Mouse (Mus musculus) liver, adult 2 months (tissue): ENCODE measurements at regions not wholly inside any gene's neighbourhood (a gene's known extent, or its start where the extent isn't known, plus 50 kb on each side); places are given as distances from the start of the nearest gene placed in this dataset.
"Not testable (repeated sequence)": the region's sequence is repeated elsewhere in the genome, so short reads cannot be mapped to it uniquely, and the experiment has no call there.

Experiments used
- DNase-seq: peaks from one replicate; pipeline ENCODE4 v3.0.0-alpha.2; 2011; ENCODE audit warnings: low read depth, low spot score; ENCODE audit errors: extremely low read depth
- H3K27ac ChIP-seq: fragments of 200-500 bp; replicated peaks from 2 replicates; pipeline ENCODE4 v1.5.1; 2012; ENCODE audit warnings: low read depth, mild to moderate bottlenecking, control low read depth, inconsistent platforms, low read length; ENCODE audit not compliant: insufficient read depth
- H3K27me3 ChIP-seq: fragments of 200-500 bp; 2 replicates; pipeline ENCODE4 v1.6.1; 2012; ENCODE audit warnings: mild to moderate bottlenecking, moderate library complexity, low read length, inconsistent platforms; ENCODE audit not compliant: control insufficient read depth, insufficient read depth
- H3K36me3 ChIP-seq: fragments of 200-500 bp; 2 replicates; pipeline ENCODE4 v1.6.1; 2012; ENCODE audit warnings: low read length, inconsistent platforms; ENCODE audit not compliant: control insufficient read depth, insufficient read depth
- H3K4me1 ChIP-seq: fragments of 200-500 bp; 2 replicates; pipeline ENCODE4 v1.6.1; 2011; ENCODE audit warnings: low read length; ENCODE audit not compliant: control insufficient read depth, insufficient read depth
- H3K4me3 ChIP-seq: fragments of 200-500 bp; 2 replicates; pipeline ENCODE4 v1.5.1; 2011; ENCODE audit warnings: low read depth, mild to moderate bottlenecking, control low read depth, low read length, moderate library complexity; ENCODE audit not compliant: insufficient read depth
- H3K79me2 ChIP-seq: fragments of 200-500 bp; 2 replicates; pipeline ENCODE4 v1.6.1; 2012; ENCODE audit warnings: inconsistent platforms, mild to moderate bottlenecking, low read length, moderate library complexity; ENCODE audit not compliant: control insufficient read depth, insufficient read depth
- H3K9ac ChIP-seq: fragments of 200-500 bp; 2 replicates; pipeline ENCODE4 v1.6.1; 2012; ENCODE audit warnings: low read depth, mild to moderate bottlenecking, control low read depth, inconsistent platforms, low read length
- CTCF ChIP-seq: fragments of 200-500 bp; IDR thresholded peaks from 2 replicates; pipeline ENCODE4 v1.5.1; 2011; ENCODE audit warnings: low read depth, low read length, control low read depth
- POLR2A ChIP-seq: fragments of 200-500 bp; IDR thresholded peaks from 2 replicates; pipeline ENCODE4 v1.6.1; 2011; ENCODE audit warnings: low read length, control low read depth; ENCODE audit not compliant: insufficient read depth; ENCODE audit errors: extremely low read depth
- WGBS: fragments of 180-500 bp; shearing (Covaris S2); methylation state at CpG from one replicate; pipeline ENCODE4 v1.1.7; 2018; 5-methylcytosine and 5-hydroxymethylcytosine counted together

DNA sequence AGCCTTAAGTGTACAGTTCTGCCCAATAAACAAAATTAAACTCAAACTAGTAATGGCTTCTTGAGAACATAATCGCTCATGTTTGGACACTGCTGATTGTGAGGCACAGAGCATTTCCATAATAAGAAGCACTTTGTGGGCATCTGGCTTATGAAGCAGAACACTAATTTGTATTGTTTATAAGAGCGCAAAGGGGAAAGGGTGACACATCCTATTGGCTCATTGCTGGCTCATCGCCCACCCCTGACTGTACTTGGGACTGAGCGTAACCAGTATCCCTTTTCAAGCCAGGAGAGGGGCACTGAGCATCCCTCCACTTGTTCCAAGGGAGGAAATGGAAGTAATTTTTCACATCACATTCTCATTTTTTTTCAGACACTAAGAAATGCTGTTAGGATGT lies 288.0 kb downstream of the Sfmbt2 start:
- no peaks in the 10 kb centered on the region for H3K27me3 ChIP-seq
- no peak for DNase-seq
- no peaks in the 10 kb centered on the region for H3K4me1 ChIP-seq
- no peak overlapping the region for H3K4me3 ChIP-seq
- TF ChIP-seq CTCF (no peak), POLR2A (no peak)
- H3K36me3 ChIP-seq: no peaks in the 10 kb centered on the region
- no peaks in the 10 kb centered on the region for H3K79me2 ChIP-seq
- WGBS: 76% methylated on average over 4 of the region's 4 CpGs
- no peak overlapping the region for H3K27ac ChIP-seq
- H3K9ac ChIP-seq: no peak overlapping the region

- WGBS: 77% methylated on average over 1 of the region's 1 CpGs
- DNase-seq: not testable (repeated sequence)
Measured at GRCm38 (mm10) chr2:10667915-10668314, 297.6 kb downstream of the Sfmbt2 start.

DNA sequence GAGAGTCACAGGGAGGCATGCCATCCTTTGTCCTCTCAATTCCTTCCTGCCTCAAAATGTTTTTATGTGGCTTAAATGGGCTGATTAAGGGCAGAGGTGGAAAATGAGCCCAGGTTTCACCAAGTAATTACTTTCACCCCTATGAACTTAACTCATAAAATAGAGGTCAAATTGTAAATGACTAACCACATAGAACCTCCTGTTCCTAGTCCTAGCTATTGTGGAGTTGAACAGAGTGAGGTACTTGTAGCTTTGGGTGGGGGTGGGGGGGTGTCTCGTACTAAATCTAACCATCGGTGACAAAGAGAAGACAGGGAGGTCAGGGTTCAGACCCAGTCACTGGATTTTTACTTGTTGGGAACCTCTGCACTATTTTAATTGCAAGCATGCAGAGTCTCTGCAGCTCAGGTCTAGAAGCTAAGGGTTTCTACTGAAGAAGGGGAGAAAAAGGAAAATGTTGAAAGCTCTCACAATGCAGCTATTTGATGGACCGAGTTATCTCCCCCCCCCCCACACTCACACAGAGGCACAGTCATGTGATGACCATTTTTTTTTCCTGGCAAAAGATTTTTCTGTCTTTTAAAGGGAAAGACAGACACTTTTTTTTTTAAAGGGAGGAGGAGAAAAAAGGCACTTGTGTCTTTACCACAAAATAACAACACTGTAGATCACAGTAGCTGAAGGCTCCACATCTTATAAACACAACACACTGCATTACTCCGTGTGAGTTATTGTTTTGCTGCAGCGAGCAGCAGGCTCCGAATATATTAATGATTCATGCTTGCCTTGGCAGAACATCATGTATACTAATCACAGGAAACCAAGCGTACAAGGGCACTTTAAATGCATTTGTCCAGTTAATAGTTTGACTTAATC lies 300.4 kb downstream of the Sfmbt2 start:
- no peak overlapping the region for H3K4me3 ChIP-seq
- no peaks in the 10 kb centered on the region for H3K79me2 ChIP-seq
- H3K9ac ChIP-seq: no peak overlapping the region
- 62% methylated on average over 7 of the region's 7 CpGs for WGBS
- no peaks in the 10 kb centered on the region for H3K36me3 ChIP-seq
- no peak for TF ChIP-seq POLR2A
- no peak for TF ChIP-seq CTCF
- H3K27ac ChIP-seq: no peak overlapping the region
- H3K27me3 ChIP-seq: no peaks in the 10 kb centered on the region
- peaks cover 5% of the 10 kb centered on the region; the same call in 1 of the 2 replicates for H3K4me1 ChIP-seq
- no peak for DNase-seq

More at GRCm38 (mm10) chr2:10667915-10668314, 297.6 kb downstream of the Sfmbt2 start:
- not testable (repeated sequence) for H3K27me3 ChIP-seq, H3K79me2 ChIP-seq, H3K4me1 ChIP-seq, H3K9ac ChIP-seq, H3K4me3 ChIP-seq, H3K27ac ChIP-seq, H3K36me3 ChIP-seq

- Histone ChIP-seq H3K9ac (no peak overlapping the region), H3K36me3 (no peaks in the 10 kb centered on the region), H3K4me3 (no peak overlapping the region), H3K27me3 (no peaks in the 10 kb centered on the region), H3K27ac (no peak overlapping the region), H3K79me2 (no peaks in the 10 kb centered on the region), H3K4me1 (peaks cover 5% of the 10 kb centered on the region; the same call in 1 of the 2 replicates)
- no peak for TF ChIP-seq POLR2A
- no peak for TF ChIP-seq CTCF
- 73% methylated on average over 2 of the region's 2 CpGs for WGBS
- no peak for DNase-seq
Measured at GRCm38 (mm10) chr2:10671299-10671632, 301.0 kb downstream of the Sfmbt2 start.

DNA sequence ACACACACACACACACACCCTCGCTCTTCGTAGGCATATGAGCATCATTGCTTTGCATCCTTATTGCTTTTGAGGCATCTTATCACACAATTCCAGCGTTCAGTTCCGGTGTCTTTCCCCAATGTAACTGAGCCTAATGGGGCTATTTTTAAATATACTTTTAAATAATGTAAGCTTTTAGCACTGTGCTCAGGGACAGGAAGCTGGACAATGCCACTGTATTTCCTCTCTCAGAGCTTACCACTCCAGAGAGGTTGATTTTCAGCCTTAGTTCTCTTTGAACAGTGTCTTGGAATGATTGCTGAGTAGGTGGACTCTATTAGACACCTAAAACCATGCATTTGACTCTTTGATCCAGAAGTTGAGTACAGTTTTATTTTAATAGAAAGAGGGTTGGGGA lies 301.9 kb downstream of the Sfmbt2 start:
- no peak overlapping the region for H3K4me3 ChIP-seq
- no peaks in the 10 kb centered on the region for H3K79me2 ChIP-seq
- H3K27ac ChIP-seq: no peak overlapping the region
- no peaks in the 10 kb centered on the region for H3K27me3 ChIP-seq
- H3K4me1 ChIP-seq: peaks cover 5% of the 10 kb centered on the region; the same call in 1 of the 2 replicates
- no peak for DNase-seq
- no peak for TF ChIP-seq POLR2A
- TF ChIP-seq CTCF: no peak
- WGBS: 66% methylated on average over 4 of the region's 4 CpGs
- no peak overlapping the region for H3K9ac ChIP-seq
- H3K36me3 ChIP-seq: no peaks in the 10 kb centered on the region

DNA sequence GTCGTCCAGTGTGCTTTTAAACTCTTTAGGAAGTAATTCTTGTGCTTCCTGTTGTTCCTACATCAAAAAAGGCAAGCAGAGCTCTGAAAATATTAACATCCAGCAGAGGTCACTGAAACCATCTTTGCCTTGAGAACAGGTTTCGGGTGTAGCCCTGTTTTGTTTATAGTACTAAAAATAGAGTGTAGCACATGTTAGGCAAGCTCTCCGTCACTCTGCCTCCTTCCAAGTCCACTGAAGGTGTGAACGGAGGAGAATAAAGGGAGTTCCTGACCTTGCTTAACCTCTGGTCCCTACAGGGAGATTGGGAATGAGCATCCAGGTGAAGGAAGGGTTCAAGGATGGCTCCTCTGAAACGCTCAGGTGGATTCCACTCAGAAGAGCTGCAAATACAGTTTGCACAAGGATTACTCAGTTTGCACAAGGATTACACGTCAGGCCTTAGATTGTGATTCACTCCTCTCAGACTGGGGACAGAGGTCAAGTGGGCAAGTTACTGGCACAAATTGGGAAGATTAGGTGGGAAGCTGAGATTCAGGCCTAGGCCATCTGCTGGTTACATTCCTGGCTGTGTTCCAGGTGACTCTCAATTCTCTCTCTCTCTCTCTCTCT lies 304.5 kb downstream of the Sfmbt2 start:
- Histone ChIP-seq H3K4me3 (no peak overlapping the region), H3K9ac (no peak overlapping the region), H3K27me3 (no peaks in the 10 kb centered on the region), H3K4me1 (peaks cover 5% of the 10 kb centered on the region; the same call in 1 of the 2 replicates), H3K27ac (no peak overlapping the region), H3K79me2 (no peaks in the 10 kb centered on the region), H3K36me3 (no peaks in the 10 kb centered on the region)
- TF ChIP-seq CTCF (no peak), POLR2A (no peak)
- WGBS: 18% methylated on average over 6 of the region's 6 CpGs
- peak; percentile 47 for DNase-seq
